Mouse (Mus musculus) embryonic fibroblast, embryonic 13.5 days (primary cell): ENCODE data around the gene Sntb2. TPM values are rescaled to one million over a fixed set of nuclear protein-coding genes. Genes with fewer than 3 reads are reported as not detected.

Experiments used
- H3K27ac ChIP-seq: 2 replicates; pipeline ENCODE4 v1.5.1; 2012; ENCODE audit warnings: low read length, control low read depth, inconsistent platforms; ENCODE audit not compliant: insufficient read depth
- H3K4me1 ChIP-seq: 2 replicates; pipeline ENCODE4 v1.6.1; 2011; ENCODE audit warnings: low read length; ENCODE audit not compliant: control insufficient read depth, insufficient read depth
- H3K4me3 ChIP-seq: 2 replicates; pipeline ENCODE4 v1.5.1; 2011; ENCODE audit warnings: mild to moderate bottlenecking, control low read depth, low read length; ENCODE audit not compliant: insufficient read depth
- CTCF ChIP-seq: IDR thresholded peaks from 2 replicates; pipeline ENCODE4 v1.5.1; 2011; ENCODE audit warnings: mild to moderate bottlenecking, control low read depth, low read length, moderate library complexity, borderline replicate concordance; ENCODE audit not compliant: insufficient read depth
- POLR2A ChIP-seq: IDR thresholded peaks from 2 replicates; pipeline ENCODE4 v1.6.1; 2011; ENCODE audit warnings: low read depth, mild to moderate bottlenecking, control low read depth, low read length, moderate library complexity
- polyA plus RNA-seq: library from polyadenylated mRNA; stranded (reverse); fragments of >200 nt; gene quantifications from 2 replicates; pipeline ENCODE4 v1.2.4, GENCODE M21; 2011; ENCODE audit warnings: low read depth; ENCODE audit not compliant: missing spikeins, insufficient read length

Gene Sntb2
- polyA plus RNA-seq, 1 experiment: 23.3 TPM

GRCm38 (mm10) chr8:106944756-106945155 is 9.2 kb downstream of the Sntb2 start:
- TF ChIP-seq POLR2A: no peak
- Histone ChIP-seq H3K27ac (peak overlapping the region; percentile 78), H3K4me3 (no peak overlapping the region), H3K4me1 (peaks cover 15% of the 10 kb centered on the region)

GRCm38 (mm10) chr8:106948678-106949243 is 13.2 kb downstream of the Sntb2 start:
- TF ChIP-seq POLR2A: no peak
- TF ChIP-seq CTCF: no peak
- peaks cover 17% of the 10 kb centered on the region for H3K4me1 ChIP-seq
- no peak overlapping the region for H3K27ac ChIP-seq
- no peak overlapping the region for H3K4me3 ChIP-seq

GRCm38 (mm10) chr8:106951707-106952106 is 16.2 kb downstream of the Sntb2 start:
- no peak overlapping the region for H3K27ac ChIP-seq
- TF ChIP-seq CTCF (no peak), POLR2A (no peak)
- H3K4me3 ChIP-seq: no peak overlapping the region
- peaks cover 16% of the 10 kb centered on the region for H3K4me1 ChIP-seq

- TF ChIP-seq CTCF: no peak
- TF ChIP-seq POLR2A: 0 out of 2 replicates have a peak, but pooled peaks have one; percentile 16
- H3K4me3 ChIP-seq: no peak overlapping the region
- H3K4me1 ChIP-seq: peaks cover 19% of the 10 kb centered on the region
- H3K27ac ChIP-seq: peak overlapping the region; percentile 93
These were observed 18.0 kb downstream of the Sntb2 start for GRCm38 (mm10) chr8:106953571-106953970.

- H3K27ac ChIP-seq: peak overlapping the region; percentile 60; the same call in 1 of the 2 replicates
These were observed 21.5 kb downstream of the Sntb2 start for GRCm38 (mm10) chr8:106957086-106957485.

GRCm38 (mm10) chr8:106958212-106958611 is 22.7 kb downstream of the Sntb2 start:
- TF ChIP-seq POLR2A (no peak), CTCF (no peak)
- H3K4me3 ChIP-seq: no peak overlapping the region
- H3K4me1 ChIP-seq: peaks cover 15% of the 10 kb centered on the region
- H3K27ac ChIP-seq: no peak overlapping the region

More at GRCm38 (mm10) chr8:106957086-106957485, 21.5 kb downstream of the Sntb2 start:
- TF ChIP-seq CTCF (no peak), POLR2A (no peak)
- peaks cover 15% of the 10 kb centered on the region for H3K4me1 ChIP-seq
- no peak overlapping the region for H3K4me3 ChIP-seq

- Histone ChIP-seq H3K4me3 (no peak overlapping the region), H3K4me1 (peaks cover 7% of the 10 kb centered on the region), H3K27ac (no peak overlapping the region)
- TF ChIP-seq POLR2A (no peak), CTCF (no peak)
These were observed 24.1 kb downstream of the Sntb2 start for GRCm38 (mm10) chr8:106959626-106960025.

GRCm38 (mm10) chr8:106962322-106962721 is 26.8 kb downstream of the Sntb2 start:
- Histone ChIP-seq H3K27ac (peak overlapping the region; percentile 41; the same call in 1 of the 2 replicates), H3K4me1 (peaks cover 6% of the 10 kb centered on the region), H3K4me3 (no peak overlapping the region)
- TF ChIP-seq CTCF (no peak), POLR2A (no peak)

GRCm38 (mm10) chr8:106963365-106963764 is 27.8 kb downstream of the Sntb2 start:
- no peak for TF ChIP-seq POLR2A
- Histone ChIP-seq H3K27ac (no peak overlapping the region), H3K4me3 (no peak overlapping the region), H3K4me1 (peaks cover 6% of the 10 kb centered on the region)

- no peak for TF ChIP-seq POLR2A
- no peak for TF ChIP-seq CTCF
- Histone ChIP-seq H3K4me1 (peaks cover 6% of the 10 kb centered on the region), H3K27ac (no peak overlapping the region), H3K4me3 (no peak overlapping the region)
These were observed 29.0 kb downstream of the Sntb2 start for GRCm38 (mm10) chr8:106964573-106964972.

GRCm38 (mm10) chr8:106969964-106970363 is 34.4 kb downstream of the Sntb2 start:
- Histone ChIP-seq H3K27ac (no peak overlapping the region), H3K4me3 (no peak overlapping the region), H3K4me1 (peaks cover 15% of the 10 kb centered on the region)
- no peak for TF ChIP-seq POLR2A
- no peak for TF ChIP-seq CTCF
